Mouse (Mus musculus) T-cell, adult 66 days (primary cell): ENCODE results near the gene Stt3b. TPM values are rescaled to one million over a fixed set of nuclear protein-coding genes. Genes with fewer than 3 reads are reported as not detected.

Experiments used
- total RNA-seq, 2 experiments: library from RNA; stranded (reverse); gene quantifications; 3 replicates in 1 of 2; 4 replicates in 1 of 2; pipeline ENCODE4 v1.2.4; 2023

Stt3b gene
- total RNA-seq: 10 to 100 TPM; 81.5 to 87.1 TPM

DNA sequence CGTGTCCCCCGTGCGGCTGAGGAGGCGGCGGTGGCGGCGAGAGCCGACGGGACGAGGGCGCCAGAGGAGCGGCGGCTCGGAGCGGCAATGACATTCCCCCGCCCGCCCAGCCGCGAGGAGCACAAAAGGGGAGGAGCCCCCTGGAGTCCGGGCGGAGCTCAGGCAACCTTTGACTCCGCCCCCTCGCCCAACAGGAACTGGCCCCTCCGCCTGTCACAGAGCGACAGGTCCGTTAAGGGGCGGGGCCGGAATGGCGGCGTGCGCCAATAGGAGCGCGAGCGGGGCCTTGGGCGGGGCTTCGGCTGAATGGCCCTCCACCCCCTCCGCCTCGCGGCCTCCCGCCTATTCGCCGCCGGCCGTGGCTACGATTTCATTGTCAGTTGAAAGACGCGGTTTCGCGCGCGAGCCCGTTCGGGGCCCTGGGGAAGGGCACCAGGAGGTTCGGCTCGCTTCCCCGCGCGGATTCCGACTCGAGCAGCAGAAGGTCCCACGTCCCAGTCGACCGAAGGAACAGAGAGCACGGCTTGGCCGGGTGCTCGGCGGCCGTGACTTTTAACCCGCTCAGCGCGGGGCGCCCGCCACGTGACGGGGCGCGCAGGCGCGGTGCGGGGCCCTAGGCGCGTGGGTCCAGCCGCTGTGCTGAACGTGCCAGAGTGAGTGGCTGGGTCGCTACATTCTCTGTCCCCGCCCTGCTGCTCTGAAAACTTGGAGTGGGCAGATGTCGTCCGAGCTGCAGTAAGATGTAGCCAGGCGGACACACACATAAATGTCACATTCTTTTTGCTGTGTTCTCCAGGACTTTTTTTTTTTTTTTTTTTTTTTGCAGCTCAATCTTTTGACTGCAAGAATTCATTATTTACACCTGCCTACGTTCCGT lies at the start of gene Stt3b:
Stt3b (minus strand) TSS at position 76 of the 877 bp plus-strand sequence.

